Mouse (Mus musculus): ENCODE results near the gene Pde6d. TPM values are rescaled to one million over a fixed set of nuclear protein-coding genes. Genes with fewer than 3 reads are reported as not detected.
"Not testable (repeated sequence)": the region's sequence is repeated elsewhere in the genome, so short reads cannot be mapped to it uniquely, and the experiment has no call there.

The Pde6d gene
- total RNA-seq, 2 experiments from 2014 or later = 57.8 to 61.8 TPM

DNA sequence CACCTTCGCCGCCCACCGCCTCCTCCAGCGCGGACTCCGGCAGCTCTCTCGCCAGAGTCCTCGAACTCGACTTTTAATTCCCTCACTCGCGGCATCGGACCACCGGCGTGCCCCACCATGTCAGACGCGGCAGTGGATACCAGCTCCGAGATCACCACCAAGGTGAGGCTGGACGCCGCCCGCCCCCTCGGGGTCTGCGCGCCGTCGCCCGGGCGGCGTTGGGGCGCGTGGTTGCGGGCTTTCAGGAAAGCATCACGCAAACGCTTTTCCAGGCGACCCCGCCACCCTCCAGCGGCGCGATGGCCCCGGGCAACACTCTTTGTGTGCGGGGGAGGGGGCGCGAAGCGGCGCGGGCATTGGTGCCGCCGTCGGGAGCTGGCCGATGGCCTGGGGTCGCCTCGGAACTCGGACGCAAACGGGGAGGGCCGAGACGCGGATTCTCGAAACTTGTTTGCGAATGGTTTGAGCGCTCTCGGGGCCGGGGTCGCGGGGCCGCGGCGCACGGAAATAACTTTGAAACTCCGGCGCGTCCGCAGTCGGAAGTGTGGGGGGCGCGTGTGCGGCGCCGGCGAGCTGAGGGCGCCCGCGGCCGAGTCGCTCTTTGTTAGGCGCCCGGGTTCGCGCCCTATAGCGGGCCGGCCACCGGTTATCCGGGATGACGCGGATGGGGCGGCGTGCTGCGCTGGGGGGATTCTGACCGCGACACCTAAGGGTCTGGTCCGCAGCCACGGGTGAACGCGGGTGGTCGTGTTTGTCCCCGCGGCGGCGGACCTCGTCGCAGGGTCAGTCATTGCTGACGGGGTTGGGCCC, 55.4 kb downstream of the Pde6d start:
- peak in 1 of 2 experiments; percentile 54 for DNase-seq (ENCODE audit: low spot score in 2 of 2)

GRCm38 (mm10) chr1:86526116-86526788, 56.2 kb downstream of the Pde6d start, which contains the start of gene Ptma:
Ptma (plus strand) TSS chr1:86526726.
- peak; percentile 99 to 100 for DNase-seq (ENCODE audit: low spot score in 2 of 2)

GRCm38 (mm10) chr1:86525499-86526115, 56.8 kb downstream of the Pde6d start:
- no peak for DNase-seq (ENCODE audit: low spot score in 2 of 2)

DNA sequence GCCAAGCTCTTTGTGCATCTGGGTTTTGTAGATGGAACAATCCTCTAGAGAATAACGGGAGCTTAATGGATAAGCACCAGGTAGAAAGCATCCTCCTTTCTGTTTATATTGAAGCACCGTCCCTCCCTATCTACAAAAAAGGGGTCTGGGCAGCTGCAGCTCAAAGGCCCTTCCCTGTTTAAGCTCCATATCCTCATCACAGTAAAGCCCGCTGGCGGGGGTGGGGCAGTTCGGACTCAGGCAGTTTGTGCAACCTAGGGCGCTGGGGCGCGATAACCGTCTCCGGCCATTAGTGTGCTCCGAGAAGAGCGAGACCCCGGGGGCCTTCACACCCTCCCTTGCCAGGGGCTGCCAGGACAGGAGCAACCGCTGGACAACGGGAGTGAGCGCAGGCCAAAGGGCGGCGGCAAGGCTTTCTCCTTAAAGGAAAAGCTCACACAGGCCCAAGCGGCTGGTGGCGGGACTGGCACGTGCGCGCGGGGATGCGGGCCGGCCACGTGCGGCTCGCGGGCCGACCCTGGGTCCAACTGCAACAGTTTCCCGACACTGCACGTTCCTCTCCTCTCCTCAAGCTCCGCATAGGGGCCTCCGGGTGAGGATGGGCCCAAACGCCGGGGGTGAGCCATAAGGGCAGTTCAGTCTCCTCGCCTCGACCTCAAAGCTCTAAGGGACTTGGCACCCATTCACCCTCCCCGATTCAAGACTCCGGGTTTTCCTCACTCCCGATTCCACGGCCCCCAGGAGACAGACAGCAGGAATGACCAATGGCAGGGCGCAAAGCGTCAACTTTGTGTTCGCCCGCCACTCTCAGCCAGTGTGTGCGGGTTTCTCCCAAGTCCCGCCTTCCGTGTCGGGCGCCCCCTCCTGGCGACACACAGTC, 57.6 kb downstream of the Pde6d start:
- DNase-seq (ENCODE audit: low spot score in 2 of 2) = peak; percentile 100

DNA sequence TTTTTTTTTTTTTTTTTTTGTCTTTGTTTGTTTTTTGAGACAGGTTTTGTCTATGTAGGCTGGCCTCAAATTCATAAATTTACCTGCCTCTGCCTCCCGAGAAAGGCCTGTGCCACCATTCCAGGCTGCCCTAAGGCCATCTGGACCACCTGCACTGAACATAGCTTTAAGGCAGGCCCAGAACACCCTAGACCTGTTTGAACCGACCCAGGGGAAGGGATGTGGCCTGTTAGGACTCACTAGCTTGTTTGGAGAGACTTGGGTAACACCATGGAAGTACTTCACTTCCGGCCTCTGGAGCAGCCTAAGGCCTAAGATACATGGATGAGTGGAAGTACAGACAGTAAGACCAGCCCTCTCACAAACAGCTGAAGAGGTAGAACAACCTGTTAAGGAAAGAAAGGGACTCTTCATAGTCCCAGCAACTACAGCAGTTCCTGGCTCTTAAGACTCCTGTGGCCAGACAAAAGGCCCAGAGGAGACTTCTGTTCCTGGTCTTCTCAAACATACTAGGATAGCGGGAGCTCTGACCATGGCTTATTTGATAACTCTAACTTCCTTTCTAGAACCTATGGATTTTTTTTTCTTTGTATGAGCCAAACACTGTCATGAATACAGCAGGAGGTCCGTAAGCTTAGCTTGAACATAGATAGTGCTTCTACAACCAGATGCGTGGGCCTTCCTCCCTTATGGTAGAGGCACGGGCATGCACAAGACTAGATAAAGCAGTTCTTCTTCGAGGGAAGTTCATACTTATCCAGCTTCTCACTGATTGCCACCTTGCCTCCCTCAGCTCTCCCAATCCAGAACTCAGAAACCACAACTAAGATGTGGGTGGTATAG, 58.4 kb downstream of the Pde6d start:
- DNase-seq (ENCODE audit: low spot score in 2 of 2) = no peak

- no peak for DNase-seq (ENCODE audit: low spot score in 2 of 2)
Observed at GRCm38 (mm10) chr1:86522286-86522871, 60.0 kb downstream of the Pde6d start.

DNA sequence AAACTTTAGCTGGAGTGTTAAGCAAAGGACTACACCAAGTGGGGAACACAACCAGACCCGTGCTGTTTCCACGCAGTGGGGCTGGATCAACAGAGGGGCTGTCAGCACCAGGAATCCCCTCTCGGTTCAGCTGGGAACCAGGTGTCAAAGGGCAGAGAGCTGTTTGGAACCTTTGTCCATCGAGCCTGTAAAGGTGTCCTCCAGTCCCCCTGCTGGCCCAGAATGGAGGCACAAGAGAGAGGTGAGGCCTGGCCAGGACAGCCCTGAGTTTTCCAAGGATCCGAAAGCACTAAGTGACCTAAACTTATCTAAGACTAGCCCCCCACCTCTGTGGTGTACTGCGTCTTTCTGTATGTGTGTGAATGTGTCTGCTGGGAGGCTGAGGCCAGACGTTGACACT, 62.1 kb downstream of the Pde6d start:
- DNase-seq (ENCODE audit: low spot score in 2 of 2) = no peak

DNA sequence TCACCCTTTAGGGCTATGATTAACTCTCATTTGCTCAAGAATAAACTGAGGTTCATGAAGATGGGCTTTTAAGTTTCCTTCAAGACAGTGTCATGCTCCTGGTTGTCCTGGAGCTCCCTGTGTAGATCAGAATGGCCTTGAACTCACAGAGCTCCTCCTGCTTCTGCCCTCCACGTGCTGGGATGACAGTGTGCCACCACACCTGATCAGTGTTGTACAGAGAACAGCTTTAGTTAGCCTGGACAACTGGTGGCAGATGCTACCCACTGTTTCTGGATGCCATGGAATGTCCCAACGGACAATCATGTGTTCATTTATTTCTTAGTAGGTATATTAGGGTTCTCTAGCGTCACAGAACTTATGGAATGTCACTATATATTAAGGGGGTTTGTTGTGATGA, 65.4 kb downstream of the Pde6d start:
- no peak for DNase-seq (ENCODE audit: low spot score in 2 of 2)

DNA sequence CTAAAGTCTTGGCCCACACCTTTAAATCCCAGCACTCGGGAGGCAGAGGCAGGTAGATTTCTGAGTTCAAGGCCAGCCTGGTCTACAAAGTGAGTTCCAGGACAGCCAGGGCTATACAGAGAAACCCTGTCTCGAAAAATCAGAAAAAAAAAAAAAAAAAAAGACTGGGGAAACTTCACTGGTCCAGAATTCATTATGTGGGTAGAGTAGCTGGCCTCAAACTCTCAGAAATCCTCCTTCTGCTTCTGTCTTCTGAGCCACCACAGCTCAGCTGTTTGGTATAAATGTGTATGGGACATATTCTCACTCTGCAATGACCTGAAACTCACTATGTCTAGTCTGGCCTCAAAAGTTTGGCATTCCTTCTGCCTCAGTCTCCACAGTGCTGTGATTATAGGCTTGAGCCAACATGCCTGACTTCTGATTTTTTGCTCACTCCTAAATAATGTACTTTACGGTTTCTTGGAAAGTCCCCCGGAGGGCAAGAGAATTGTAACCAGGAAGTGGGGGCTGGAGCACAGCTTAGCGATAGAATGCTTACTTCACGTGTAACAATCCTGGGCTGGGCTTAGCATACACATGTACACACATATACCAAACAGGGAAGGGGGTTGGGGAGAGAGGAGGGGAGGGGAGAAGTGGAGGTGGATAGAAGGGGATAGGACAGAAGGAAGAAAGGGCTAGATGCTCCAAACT, 66.6 kb downstream of the Pde6d start:
- DNase-seq (ENCODE audit: low spot score in 2 of 2) = no peak

DNA sequence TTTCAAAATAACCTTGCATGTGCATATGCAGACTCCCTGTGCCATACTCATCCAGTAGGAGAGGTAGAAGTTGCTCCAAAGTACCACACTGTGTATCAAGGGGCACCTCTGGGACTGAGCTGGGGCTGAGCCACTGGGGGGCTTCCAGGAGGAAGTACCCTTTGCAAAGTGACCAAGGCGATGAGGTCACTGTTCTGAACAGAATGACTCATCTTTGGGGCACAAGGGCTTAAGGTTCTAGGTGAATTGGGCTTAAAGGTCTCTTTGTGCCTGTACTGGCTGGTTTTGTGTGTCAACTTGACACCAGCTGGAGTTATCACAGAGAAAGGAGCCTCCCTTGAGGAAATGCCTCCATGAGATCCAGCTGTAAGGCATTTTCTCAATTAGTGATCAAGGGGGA, 69.4 kb downstream of the Pde6d start:
- not testable (repeated sequence) for DNase-seq (ENCODE audit: low spot score in 2 of 2)

- DNase-seq (ENCODE audit: low spot score in 2 of 2) = no peak
Observed at GRCm38 (mm10) chr1:86512154-86512720, 70.2 kb downstream of the Pde6d start.

GRCm38 (mm10) chr1:86510676-86511441, 71.6 kb downstream of the Pde6d start:
- no peak for DNase-seq (ENCODE audit: low spot score in 2 of 2)

GRCm38 (mm10) chr1:86510266-86510665, 72.2 kb downstream of the Pde6d start:
- no peak for DNase-seq (ENCODE audit: low spot score in 2 of 2)

GRCm38 (mm10) chr1:86509410-86509809, 73.0 kb downstream of the Pde6d start:
- DNase-seq (ENCODE audit: low spot score in 2 of 2) = peak; percentile 71 to 79

DNA sequence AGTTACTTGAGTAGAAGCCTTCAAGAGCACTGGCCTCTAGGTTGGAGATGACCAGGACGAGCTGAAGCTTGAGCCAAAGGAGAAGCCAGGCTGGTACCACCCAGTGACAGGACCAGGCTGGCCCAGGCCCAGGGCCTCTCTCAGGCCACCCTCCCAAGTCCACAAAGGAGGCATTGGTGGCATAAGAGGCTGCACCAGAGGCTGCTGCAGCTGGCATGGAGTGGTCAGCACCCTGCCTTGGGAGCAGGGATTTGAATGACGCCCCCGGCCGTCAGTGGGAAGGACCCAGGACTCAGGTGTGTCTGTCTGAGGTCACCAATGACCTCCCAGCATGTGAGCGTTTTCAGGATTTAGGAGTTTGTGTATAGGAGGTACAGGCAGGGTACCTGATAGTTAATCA, 74.6 kb downstream of the Pde6d start:
- DNase-seq (ENCODE audit: low spot score in 2 of 2) = no peak

DNA sequence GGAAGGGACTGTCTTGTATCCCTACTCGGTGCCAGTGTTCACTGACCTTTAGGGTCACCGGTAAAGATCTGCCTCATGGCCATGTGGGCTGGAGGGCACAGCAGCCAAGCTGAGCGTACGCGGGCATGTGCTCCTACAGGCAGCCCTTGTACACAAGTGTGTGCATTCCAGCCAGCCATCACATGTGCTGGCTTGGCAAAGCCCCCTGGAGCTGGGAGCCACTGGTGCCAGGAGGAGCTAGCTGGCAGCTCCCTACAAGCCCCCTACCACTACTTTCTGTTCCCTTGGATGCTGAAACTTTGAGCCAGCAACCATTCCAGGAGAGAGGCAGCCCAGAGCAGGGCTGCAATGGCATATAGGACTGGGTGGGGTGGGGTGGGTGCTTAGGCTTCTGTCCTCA, 76.0 kb downstream of the Pde6d start:
- DNase-seq (ENCODE audit: low spot score in 2 of 2) = no peak

DNA sequence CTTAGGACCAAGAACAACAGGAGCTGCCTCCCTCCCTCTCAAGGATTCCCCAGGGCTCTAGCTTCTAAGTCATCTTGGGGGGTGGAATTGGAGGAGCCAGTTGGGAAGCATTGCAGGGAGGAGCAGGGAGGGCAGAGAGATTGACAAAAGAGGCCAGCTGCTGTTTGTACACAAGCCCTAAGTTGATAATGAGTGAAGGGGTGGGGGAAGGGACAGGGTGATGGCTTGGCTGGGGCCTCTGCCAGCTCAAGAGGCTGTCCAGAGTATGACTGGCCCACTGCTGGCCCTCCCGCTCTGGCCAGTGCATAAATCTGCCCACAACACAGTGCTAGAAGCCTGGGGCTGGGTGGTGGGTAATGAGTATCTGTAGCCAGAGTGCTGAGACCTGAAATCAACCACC, 77.0 kb downstream of the Pde6d start:
- DNase-seq (ENCODE audit: low spot score in 2 of 2) = no peak
